ENCODE assay signal across 9 mouse cellular contexts in genomic region chr11:101148751-101149150, GRCm38 (mm10). TPM values are rescaled to one million over a fixed set of nuclear protein-coding genes. Genes with fewer than 3 reads are reported as not detected.
DNase-seq lines count a peak whose midpoint lies in the region; ATAC-seq and TF ChIP-seq lines count a peak whose summit lies in the region.
"Had no signal": no experiment of that assay in that cellular context is flagged by ENCODE, and none has a peak within 500 bp of the region (broad histone marks: within the 10 kb centered on the region; RNA-seq: fewer than 3 reads in every experiment).

No protein-coding gene starts in this region.

- H3K4me1 ChIP-seq in heart, embryonic 15.5 days (replicated peaks): peaks cover 14% of the 10 kb centered on the region
- peaks cover 17% of the 10 kb centered on the region for H3K4me1 ChIP-seq in midbrain, embryonic 12.5 days
- peaks cover 16% of the 10 kb centered on the region for H3K4me1 ChIP-seq in midbrain, embryonic 15.5 days
- H3K4me1 ChIP-seq in intestine, embryonic 15.5 days (replicated peaks): peaks cover 18% of the 10 kb centered on the region
- 0 out of 2 replicates have a peak, but pooled peaks cover 6% of the 10 kb centered on the region for H3K4me1 ChIP-seq in stomach, postnatal 0 days (replicated peaks; ENCODE audit: control insufficient read depth, insufficient read depth)
- H3K4me1 ChIP-seq: liver, embryonic 15.5 days had no signal

- TF ChIP-seq EP300 in stomach, postnatal 0 days (optimal IDR thresholded peaks at IDR 0.05): no peak

- H3K27ac ChIP-seq in heart, embryonic 15.5 days: peak overlapping the region; percentile 57; the same call in 1 of the 2 replicates
- 0 out of 2 replicates have a peak overlapping the region, but pooled peaks have one; percentile 5 for H3K27ac ChIP-seq in midbrain, embryonic 12.5 days (replicated peaks)
- H3K27ac ChIP-seq in midbrain, embryonic 15.5 days: no peak overlapping the region
- peak overlapping the region; percentile 87 for H3K27ac ChIP-seq in intestine, embryonic 15.5 days
- H3K27ac ChIP-seq in stomach, postnatal 0 days (replicated peaks): peak overlapping the region; percentile 81
- H3K27ac ChIP-seq: liver, embryonic 15.5 days had no signal

- H3K9ac ChIP-seq in heart, embryonic 15.5 days: no peak overlapping the region; the same call in 1 of the 2 replicates
- H3K9ac ChIP-seq in midbrain, embryonic 12.5 days (replicated peaks): no peak overlapping the region
- H3K9ac ChIP-seq in midbrain, embryonic 15.5 days: no peak overlapping the region
- H3K9ac ChIP-seq in intestine, embryonic 15.5 days: no peak overlapping the region
- no peak overlapping the region for H3K9ac ChIP-seq in stomach, postnatal 0 days (ENCODE audit: low read length)
- H3K9ac ChIP-seq: liver, embryonic 15.5 days had no signal

- TF ChIP-seq CTCF in stomach, postnatal 0 days (IDR thresholded peaks at IDR 0.05; ENCODE audit: low read depth): no peak

- 65% methylated on average over 10 of the region's 10 CpGs for WGBS in heart, embryonic 15.5 days
- WGBS in midbrain, embryonic 12.5 days: 74% methylated on average over 10 of the region's 10 CpGs
- WGBS in midbrain, embryonic 15.5 days: 72% methylated on average over 10 of the region's 10 CpGs
- WGBS in intestine, embryonic 15.5 days: 54% methylated on average over 10 of the region's 10 CpGs
- 63% methylated on average over 10 of the region's 10 CpGs for WGBS in stomach, postnatal 0 days

- H3K36me3 ChIP-seq in heart, embryonic 15.5 days: no peaks in the 10 kb centered on the region
- H3K36me3 ChIP-seq in midbrain, embryonic 12.5 days: no peaks in the 10 kb centered on the region
- H3K36me3 ChIP-seq in midbrain, embryonic 15.5 days (replicated peaks): no peaks in the 10 kb centered on the region
- H3K36me3 ChIP-seq in intestine, embryonic 15.5 days: no peaks in the 10 kb centered on the region
- no peaks in the 10 kb centered on the region for H3K36me3 ChIP-seq in stomach, postnatal 0 days (ENCODE audit: control insufficient read depth, insufficient read depth, low read length)
- H3K36me3 ChIP-seq: liver, embryonic 15.5 days had no signal

- DNase-seq in heart, adult 9 months (ENCODE audit: low spot score in 2 of 2): no peak
- no peak for DNase-seq in stomach, postnatal 0 days (ENCODE audit: low spot score)
- DNase-seq in frontal cortex, adult 2 months (ENCODE audit: extremely low spot score in 1 of 2, low spot score in 1 of 2): no peak

- H3K27me3 ChIP-seq in heart, embryonic 15.5 days: no peaks in the 10 kb centered on the region
- no peaks in the 10 kb centered on the region for H3K27me3 ChIP-seq in midbrain, embryonic 12.5 days
- H3K27me3 ChIP-seq in midbrain, embryonic 15.5 days (replicated peaks): no peaks in the 10 kb centered on the region
- no peaks in the 10 kb centered on the region for H3K27me3 ChIP-seq in intestine, embryonic 15.5 days (replicated peaks)
- no peaks in the 10 kb centered on the region for H3K27me3 ChIP-seq in stomach, postnatal 0 days (ENCODE audit: control insufficient read depth, insufficient read depth, low read length)

- no peak overlapping the region for H3K4me2 ChIP-seq in heart, embryonic 15.5 days
- no peak overlapping the region for H3K4me2 ChIP-seq in midbrain, embryonic 12.5 days (replicated peaks)
- no peak overlapping the region for H3K4me2 ChIP-seq in midbrain, embryonic 15.5 days
- peak overlapping the region; percentile 33 for H3K4me2 ChIP-seq in intestine, embryonic 15.5 days (replicated peaks)
- no peak overlapping the region for H3K4me2 ChIP-seq in stomach, postnatal 0 days (replicated peaks; ENCODE audit: low read depth)
- H3K4me2 ChIP-seq: liver, embryonic 15.5 days had no signal

- no peak for ATAC-seq in heart, embryonic 15.5 days (replicated peaks; ENCODE audit: insufficient number of reproducible peaks, insufficient read depth, low FRiP score, low read depth)
- no peak for ATAC-seq in midbrain, embryonic 12.5 days (ENCODE audit: low FRiP score, low read depth)
- no peak for ATAC-seq in midbrain, embryonic 15.5 days (replicated peaks)
- ATAC-seq in intestine, embryonic 15.5 days: no peak
- no peak for ATAC-seq in stomach, postnatal 0 days (ENCODE audit: low FRiP score, low TSS enrichment)

- no peak overlapping the region for H3K4me3 ChIP-seq in heart, embryonic 15.5 days
- H3K4me3 ChIP-seq in midbrain, embryonic 12.5 days: no peak overlapping the region
- H3K4me3 ChIP-seq in midbrain, embryonic 15.5 days: no peak overlapping the region
- H3K4me3 ChIP-seq in intestine, embryonic 15.5 days (replicated peaks): no peak overlapping the region
- no peak overlapping the region for H3K4me3 ChIP-seq in stomach, postnatal 0 days (ENCODE audit: low read depth, low read length)
- H3K4me3 ChIP-seq: liver, embryonic 15.5 days; myocyte had no signal

- H3K9me3 ChIP-seq in heart, embryonic 15.5 days (replicated peaks): no peaks in the 10 kb centered on the region
- no peaks in the 10 kb centered on the region for H3K9me3 ChIP-seq in midbrain, embryonic 12.5 days
- H3K9me3 ChIP-seq in midbrain, embryonic 15.5 days: no peaks in the 10 kb centered on the region
- no peaks in the 10 kb centered on the region for H3K9me3 ChIP-seq in intestine, embryonic 15.5 days
- no peaks in the 10 kb centered on the region for H3K9me3 ChIP-seq in stomach, postnatal 0 days (ENCODE audit: control insufficient read depth, low read length)
- H3K9me3 ChIP-seq: liver, embryonic 15.5 days had no signal

RNA-seq across cellular contexts. Expression of gene Tubg2, which starts 7.0 kb away (rescaled TPM):
- 2.7 and 3.4 TPM in 2 replicates for polyA plus RNA-seq in heart, embryonic 15.5 days (2015; fragmentation: Nextera tagmentation; extraction: Ambion mirVana)
- 9.0 and 10.3 TPM in 2 replicates for polyA plus RNA-seq in midbrain, embryonic 12.5 days (2016; fragmentation: Nextera tagmentation; extraction: Ambion mirVana)
- polyA plus RNA-seq in midbrain, embryonic 15.5 days (2015; fragmentation: Nextera tagmentation; extraction: Ambion mirVana): 60.8 and 62.7 TPM in 2 replicates
- 4.4 and 4.8 TPM in 2 replicates for polyA plus RNA-seq in intestine, embryonic 15.5 days (2015; fragmentation: Nextera tagmentation; extraction: Ambion mirVana)
- 3.0 and 3.1 TPM in 2 replicates for polyA plus RNA-seq in stomach, postnatal 0 days (2015; fragmentation: Nextera tagmentation; extraction: Ambion mirVana)
- 56.4 and 58.0 TPM in 2 replicates for polyA plus RNA-seq in frontal cortex, adult 2 months (2012; rRNA removed)

RNA-seq across cellular contexts. Expression of gene Cntnap1, which starts 21.6 kb away (rescaled TPM):
- 0.50 and 0.85 TPM in 2 replicates for polyA plus RNA-seq in heart, embryonic 15.5 days (2015; fragmentation: Nextera tagmentation; extraction: Ambion mirVana)
- 0.74 and 0.94 TPM in 2 replicates for polyA plus RNA-seq in midbrain, embryonic 12.5 days (2016; fragmentation: Nextera tagmentation; extraction: Ambion mirVana)
- 3.4 and 3.8 TPM in 2 replicates for polyA plus RNA-seq in midbrain, embryonic 15.5 days (2015; fragmentation: Nextera tagmentation; extraction: Ambion mirVana)
- 0.82 and 1.0 TPM in 2 replicates for polyA plus RNA-seq in intestine, embryonic 15.5 days (2015; fragmentation: Nextera tagmentation; extraction: Ambion mirVana)
- 0.52 and 0.94 TPM in 2 replicates for polyA plus RNA-seq in stomach, postnatal 0 days (2015; fragmentation: Nextera tagmentation; extraction: Ambion mirVana)
- polyA plus RNA-seq in frontal cortex, adult 2 months (2012; rRNA removed): 65.8 TPM in 2 replicates

RNA-seq across cellular contexts. Expression of gene Plekhh3, which starts 22.4 kb away (rescaled TPM):
- 10.5 and 13.6 TPM in 2 replicates for polyA plus RNA-seq in heart, embryonic 15.5 days (2015; fragmentation: Nextera tagmentation; extraction: Ambion mirVana)
- polyA plus RNA-seq in midbrain, embryonic 12.5 days (2016; fragmentation: Nextera tagmentation; extraction: Ambion mirVana): 12.3 and 12.6 TPM in 2 replicates
- 8.5 and 9.9 TPM in 2 replicates for polyA plus RNA-seq in midbrain, embryonic 15.5 days (2015; fragmentation: Nextera tagmentation; extraction: Ambion mirVana)
- polyA plus RNA-seq in intestine, embryonic 15.5 days (2015; fragmentation: Nextera tagmentation; extraction: Ambion mirVana): 11.1 and 12.7 TPM in 2 replicates
- polyA plus RNA-seq in stomach, postnatal 0 days (2015; fragmentation: Nextera tagmentation; extraction: Ambion mirVana): 23.8 and 25.6 TPM in 2 replicates
- polyA plus RNA-seq in frontal cortex, adult 2 months (2012; rRNA removed): 15.8 and 17.9 TPM in 2 replicates

RNA-seq across cellular contexts. Expression of gene Ccr10, which starts 26.5 kb away (rescaled TPM):
- 0.28 and 0.38 TPM in 2 replicates for polyA plus RNA-seq in heart, embryonic 15.5 days (2015; fragmentation: Nextera tagmentation; extraction: Ambion mirVana)
- polyA plus RNA-seq in midbrain, embryonic 12.5 days (2016; fragmentation: Nextera tagmentation; extraction: Ambion mirVana): 0.10 and 0.17 TPM in 2 replicates
- 0.31 and 0.36 TPM in 2 replicates for polyA plus RNA-seq in midbrain, embryonic 15.5 days (2015; fragmentation: Nextera tagmentation; extraction: Ambion mirVana)
- 0.25 and 0.36 TPM in 2 replicates for polyA plus RNA-seq in intestine, embryonic 15.5 days (2015; fragmentation: Nextera tagmentation; extraction: Ambion mirVana)
- polyA plus RNA-seq in stomach, postnatal 0 days (2015; fragmentation: Nextera tagmentation; extraction: Ambion mirVana): 0.16 and 0.24 TPM in 2 replicates
- polyA plus RNA-seq in frontal cortex, adult 2 months (2012; rRNA removed): 0.36 and 0.42 TPM in 2 replicates

RNA-seq across cellular contexts. Expression of gene Tubg1, which starts 29.0 kb away (rescaled TPM):
- 62.1 and 71.6 TPM in 2 replicates for polyA plus RNA-seq in heart, embryonic 15.5 days (2015; fragmentation: Nextera tagmentation; extraction: Ambion mirVana)
- polyA plus RNA-seq in midbrain, embryonic 12.5 days (2016; fragmentation: Nextera tagmentation; extraction: Ambion mirVana): 96.3 and 97.4 TPM in 2 replicates
- polyA plus RNA-seq in midbrain, embryonic 15.5 days (2015; fragmentation: Nextera tagmentation; extraction: Ambion mirVana): 76.1 and 84.7 TPM in 2 replicates
- polyA plus RNA-seq in intestine, embryonic 15.5 days (2015; fragmentation: Nextera tagmentation; extraction: Ambion mirVana): 58.7 and 59.2 TPM in 2 replicates
- polyA plus RNA-seq in stomach, postnatal 0 days (2015; fragmentation: Nextera tagmentation; extraction: Ambion mirVana): 29.7 and 29.8 TPM in 2 replicates
- 21.5 and 24.7 TPM in 2 replicates for polyA plus RNA-seq in frontal cortex, adult 2 months (2012; rRNA removed)

Comparison
In these comparisons a context has a peak if more than half of its experiments do, and no peak if none do; other contexts are left out.
1. RNA of gene Cntnap1, which starts 21.6 kb away (polyA plus RNA-seq): 65.8 TPM in frontal cortex, adult 2 months; 3.4 to 3.8 TPM in midbrain, embryonic 15.5 days, 0.82 to 1.0 TPM in intestine, embryonic 15.5 days, 0.74 to 0.94 TPM in midbrain, embryonic 12.5 days, 0.52 to 0.94 TPM in stomach, postnatal 0 days and 0.50 to 0.85 TPM in heart, embryonic 15.5 days; every median in the first group is over 10 times any median in the second.